ENCODE assay signal across 9 mouse cellular contexts in the genomic region with DNA sequence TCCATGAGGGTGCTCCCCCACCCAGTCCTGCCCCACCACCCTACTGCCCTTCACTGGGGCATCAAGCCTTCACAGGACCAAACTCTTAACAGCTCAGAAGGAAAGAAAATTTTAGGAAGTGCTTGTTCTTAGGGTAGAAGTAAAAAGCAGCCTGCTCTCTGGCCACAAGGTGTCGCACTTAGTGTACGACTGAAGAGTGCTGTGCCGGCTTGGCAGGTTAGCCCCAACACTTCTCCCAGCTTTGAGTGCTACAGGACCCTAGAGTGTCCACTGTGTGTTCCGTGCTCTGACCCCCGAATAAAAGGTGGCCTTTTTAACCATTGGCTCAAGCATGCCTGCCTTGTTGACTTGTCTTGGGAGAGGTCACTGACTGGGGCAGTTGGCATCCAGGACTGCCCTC. TPM values are rescaled to one million over a fixed set of nuclear protein-coding genes. Genes with fewer than 3 reads are reported as not detected.
DNase-seq lines count a peak whose midpoint lies in the region; ATAC-seq and TF ChIP-seq lines count a peak whose summit lies in the region.
"Had no signal": no experiment of that assay in that cellular context is flagged by ENCODE, and none has a peak within 500 bp of the region (broad histone marks: within the 10 kb centered on the region; RNA-seq: fewer than 3 reads in every experiment).

No protein-coding gene starts in this region.

- intact Hi-C loops in heart, postnatal 25 days (cut with DNase I) = loop anchor here (2.0 kb wide), 1 partner anchor 142 kb away; no protein-coding TSS in a partner anchor

- H3K9ac ChIP-seq in forebrain, embryonic 13.5 days = no peak overlapping the region
- H3K9ac ChIP-seq: limb, embryonic 15.5 days had no signal

- no peaks in the 10 kb centered on the region for H3K27me3 ChIP-seq in G1E (ENCODE audit: insufficient read depth, low read length)
- no peaks in the 10 kb centered on the region for H3K27me3 ChIP-seq in forebrain, embryonic 13.5 days
- H3K27me3 ChIP-seq: limb, embryonic 15.5 days had no signal

- no peak overlapping the region; the same call in 1 of the 2 replicates for H3K27ac ChIP-seq in forebrain, embryonic 13.5 days
- H3K27ac ChIP-seq: limb, embryonic 15.5 days had no signal

- H3K4me1 ChIP-seq in G1E (ENCODE audit: insufficient read depth, low read depth, low read length) = peaks cover 44% of the 10 kb centered on the region
- H3K4me1 ChIP-seq in forebrain, embryonic 13.5 days = peaks cover 13% of the 10 kb centered on the region

- H3K36me3 ChIP-seq in G1E (replicated peaks) = peaks cover 74% of the 10 kb centered on the region
- H3K36me3 ChIP-seq in forebrain, embryonic 13.5 days (ENCODE audit: poor library complexity, severe bottlenecking) = peaks cover 53% of the 10 kb centered on the region

- no peak overlapping the region for H3K4me3 ChIP-seq in G1E (ENCODE audit: low read depth, low read length)
- H3K4me3 ChIP-seq in forebrain, embryonic 13.5 days = no peak overlapping the region
- H3K4me3 ChIP-seq: limb, embryonic 15.5 days had no signal

- H3K4me2 ChIP-seq in forebrain, embryonic 13.5 days = no peak overlapping the region
- H3K4me2 ChIP-seq: limb, embryonic 15.5 days had no signal

- H3K9me3 ChIP-seq in G1E (replicated peaks) = no peaks in the 10 kb centered on the region
- H3K9me3 ChIP-seq in forebrain, embryonic 13.5 days (replicated peaks) = no peaks in the 10 kb centered on the region
- H3K9me3 ChIP-seq: limb, embryonic 15.5 days had no signal

- DNase-seq in G1E (ENCODE audit: low spot score) = peak; percentile 51
- DNase-seq in c-Kit-positive CD71-negative TER-119-negative erythroid progenitor cells, embryonic 14.5 days (ENCODE audit: low read depth) = peak; percentile 88
- peak; percentile 28 for DNase-seq in heart, postnatal 25 days (ENCODE audit: low spot score)
- peak; percentile 68 for DNase-seq in layer of hippocampus, adult 9-11 months
- peak; percentile 79 for DNase-seq in lung, postnatal 25 days (ENCODE audit: low spot score)
- DNase-seq in retina, postnatal 7 days (ENCODE audit: low read depth, low spot score) = peak; percentile 75
- peak; percentile 86 for DNase-seq in thymus, postnatal 4 days

- 7% methylated on average over 5 of the region's 5 CpGs for WGBS in forebrain, embryonic 13.5 days

- peak; percentile 68; the same call in 1 of the 2 replicates for TF ChIP-seq CTCF in G1E (IDR thresholded peaks at IDR 0.05; ENCODE audit: low read depth, low read length)

- peak; percentile 46; the same call in 1 of the 2 replicates for ATAC-seq in G1E (ENCODE audit: extremely low read depth, insufficient number of reproducible peaks, low FRiP score, poor library complexity, severe bottlenecking)
- peak; percentile 73 for ATAC-seq in forebrain, embryonic 13.5 days

RNA-seq across cellular contexts. Expression of a gene that starts 2.8 kb away (rescaled TPM):
- total RNA-seq in G1E (2014; fragmentation: Nextera tagmentation) = 17.0 and 19.9 TPM in 2 replicates
- 9.7 and 14.2 TPM in 2 replicates for total RNA-seq in G1E (2017)
- 43.7 and 60.7 TPM in 2 replicates for polyA plus RNA-seq in G1E (2012)
- 7.0 and 10.1 TPM in 2 replicates for polyA plus RNA-seq in forebrain, embryonic 13.5 days (2015; fragmentation: Nextera tagmentation; extraction: Ambion mirVana)
- total RNA-seq in heart, postnatal 25 days (2021) = 10 to 100 TPM; 13.3 to 14.6 TPM

RNA-seq across cellular contexts. Expression of a gene that starts 15.6 kb away (rescaled TPM):
- total RNA-seq in G1E (2014; fragmentation: Nextera tagmentation) = 118 and 122 TPM in 2 replicates
- 124 and 178 TPM in 2 replicates for total RNA-seq in G1E (2017)
- 167 and 223 TPM in 2 replicates for polyA plus RNA-seq in G1E (2012)
- polyA plus RNA-seq in forebrain, embryonic 13.5 days (2015; fragmentation: Nextera tagmentation; extraction: Ambion mirVana) = 131 and 136 TPM in 2 replicates
- 10 to 100 TPM; 50.7 to 60.2 TPM for total RNA-seq in heart, postnatal 25 days (2021)

RNA-seq across cellular contexts. Expression of a gene that starts 33.2 kb away (rescaled TPM):
- 3.6 and 5.1 TPM in 2 replicates for total RNA-seq in G1E (2014; fragmentation: Nextera tagmentation)
- total RNA-seq in G1E (2017) = 11.6 and 11.7 TPM in 2 replicates
- 4.1 and 4.2 TPM in 2 replicates for polyA plus RNA-seq in G1E (2012)
- polyA plus RNA-seq in forebrain, embryonic 13.5 days (2015; fragmentation: Nextera tagmentation; extraction: Ambion mirVana) = 21.0 and 21.8 TPM in 2 replicates
- total RNA-seq in heart, postnatal 25 days (2021) = 1 to 10 TPM; 2.4 to 2.7 TPM

RNA-seq across cellular contexts. Expression of a gene that starts 33.4 kb away (rescaled TPM):
- total RNA-seq in G1E (2014; fragmentation: Nextera tagmentation) = 51.0 and 94.4 TPM in 2 replicates
- 156 and 163 TPM in 2 replicates for total RNA-seq in G1E (2017)
- polyA plus RNA-seq in G1E (2012) = 30.7 and 31.8 TPM in 2 replicates
- polyA plus RNA-seq in forebrain, embryonic 13.5 days (2015; fragmentation: Nextera tagmentation; extraction: Ambion mirVana) = 113 and 118 TPM in 2 replicates
- 10 to 100 TPM; 77.3 to 81.8 TPM for total RNA-seq in heart, postnatal 25 days (2021)

RNA-seq across cellular contexts. Expression of a gene that starts 54.4 kb away (rescaled TPM):
- total RNA-seq in G1E (2014; fragmentation: Nextera tagmentation) (2.3 and 2.5 TPM in 2 replicates), G1E (2017) (1.2 and 3.1 TPM in 2 replicates)
- 0.58 and 1.1 TPM in 2 replicates for polyA plus RNA-seq in G1E (2012)
- polyA plus RNA-seq in forebrain, embryonic 13.5 days (2015; fragmentation: Nextera tagmentation; extraction: Ambion mirVana) = 0.63 and 1.1 TPM in 2 replicates
- under 1 TPM in 1 of 2 experiments, not detected in 1; 0.23 TPM for total RNA-seq in heart, postnatal 25 days (2021)

Comparison
In these comparisons a context has a peak if more than half of its experiments do, and no peak if none do; other contexts are left out.
1. DNase-seq: peak in every context shown above with its lines; median percentile 88 in c-Kit-positive CD71-negative TER-119-negative erythroid progenitor cells, embryonic 14.5 days; 86 in thymus, postnatal 4 days; 79 in lung, postnatal 25 days; 75 in retina, postnatal 7 days; 68 in layer of hippocampus, adult 9-11 months; 51 in G1E; 28 in heart, postnatal 25 days.